Mouse (Mus musculus) megakaryocyte, embryonic 14.5 days (primary cell): ENCODE results near the gene Tinag. TPM values are rescaled to one million over a fixed set of nuclear protein-coding genes. Genes with fewer than 3 reads are reported as not detected.

ENCODE experiments used
- H3K27me3 ChIP-seq: replicated peaks from 2 replicates; pipeline ENCODE3; 2012; ENCODE audit warnings: inconsistent platforms
- H3K36me3 ChIP-seq: replicated peaks from 2 replicates; pipeline ENCODE3; 2012; ENCODE audit warnings: low read length, inconsistent platforms, mixed read lengths
- H3K4me1 ChIP-seq: 2 replicates; pipeline ENCODE4 v1.6.1; 2012; ENCODE audit warnings: inconsistent platforms
- H3K4me3 ChIP-seq: replicated peaks from 2 replicates; pipeline ENCODE3; 2012; ENCODE audit warnings: moderate library complexity, mild to moderate bottlenecking, inconsistent platforms
- H3K9me3 ChIP-seq: 2 replicates; pipeline ENCODE4 v1.6.1; 2012; ENCODE audit warnings: inconsistent platforms
- FLI1 ChIP-seq: IDR thresholded peaks from 2 replicates; pipeline ENCODE4 v1.6.1; 2012; ENCODE audit warnings: low read length, inconsistent platforms, mixed read lengths
- GATA1 ChIP-seq: IDR thresholded peaks from 3 replicates; pipeline ENCODE4 v1.6.1; 2012; ENCODE audit warnings: mixed read lengths, low read length, inconsistent platforms, borderline replicate concordance
- polyA plus RNA-seq: library from polyadenylated mRNA; stranded (reverse); fragments of >175 nt; gene quantifications from 2 replicates; pipeline ENCODE4 v1.2.3, GENCODE M21; 2012; ENCODE audit warnings: low replicate concordance; ENCODE audit not compliant: insufficient read depth

Gene Tinag
- polyA plus RNA-seq, 1 experiment = not detected

GRCm38 (mm10) chr9:77025271-77025670 lies 20.3 kb downstream of the Tinag start:
- no peak for TF ChIP-seq GATA1
- TF ChIP-seq FLI1 = no peak
- Histone ChIP-seq H3K36me3 (no peaks in the 10 kb centered on the region), H3K27me3 (no peaks in the 10 kb centered on the region), H3K4me3 (no peak overlapping the region), H3K9me3 (no peaks in the 10 kb centered on the region), H3K4me1 (no peaks in the 10 kb centered on the region)

- H3K36me3 ChIP-seq = no peaks in the 10 kb centered on the region
- H3K4me3 ChIP-seq = no peak overlapping the region
- H3K27me3 ChIP-seq = no peaks in the 10 kb centered on the region
- no peaks in the 10 kb centered on the region for H3K9me3 ChIP-seq
- H3K4me1 ChIP-seq = no peaks in the 10 kb centered on the region
- TF ChIP-seq FLI1 (no peak), GATA1 (no peak)
Observed at GRCm38 (mm10) chr9:77018935-77019334, 26.7 kb downstream of the Tinag start.

DNA sequence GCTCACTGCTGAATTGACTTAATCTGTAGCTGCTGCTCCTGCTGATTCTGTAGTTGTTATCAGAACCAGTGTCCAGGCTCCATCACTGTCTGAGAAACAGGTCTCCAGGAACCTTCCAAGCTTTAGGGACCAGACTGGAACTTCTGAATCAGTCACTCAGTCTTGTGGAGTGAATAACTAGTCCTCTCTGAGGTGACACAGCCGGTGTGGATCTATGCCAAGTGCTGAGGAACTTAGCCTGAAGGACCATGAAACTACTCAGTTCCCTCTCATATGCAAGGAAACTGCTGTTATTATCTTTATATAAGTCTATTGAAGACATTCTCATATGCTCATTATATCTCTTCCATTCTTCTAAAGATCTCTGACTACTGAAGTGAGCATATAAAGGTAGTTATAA lies 49.6 kb downstream of the Tinag start:
- Histone ChIP-seq H3K4me3 (no peak overlapping the region), H3K9me3 (no peaks in the 10 kb centered on the region), H3K36me3 (no peaks in the 10 kb centered on the region), H3K27me3 (no peaks in the 10 kb centered on the region), H3K4me1 (no peaks in the 10 kb centered on the region)
- TF ChIP-seq FLI1 = no peak
- no peak for TF ChIP-seq GATA1

DNA sequence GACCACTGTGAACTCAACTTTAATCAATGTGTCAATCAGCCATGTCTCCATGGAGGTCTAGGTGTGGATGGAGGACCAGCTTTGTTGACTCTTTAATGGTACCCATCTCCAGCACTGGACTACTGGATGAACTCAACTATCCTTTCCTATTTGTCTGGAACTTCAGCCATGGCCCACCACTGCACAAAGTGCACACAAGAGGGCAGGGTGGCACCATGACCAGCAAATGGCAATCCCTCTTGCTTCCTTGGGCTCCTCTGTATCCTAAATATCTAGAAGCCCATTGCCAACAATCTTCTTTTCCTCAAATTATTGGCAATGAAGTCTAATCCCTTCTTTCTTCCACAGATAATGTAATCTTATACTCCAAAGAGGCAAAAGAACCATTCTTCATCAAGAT lies 55.6 kb downstream of the Tinag start:
- TF ChIP-seq GATA1 (no peak), FLI1 (no peak)

DNA sequence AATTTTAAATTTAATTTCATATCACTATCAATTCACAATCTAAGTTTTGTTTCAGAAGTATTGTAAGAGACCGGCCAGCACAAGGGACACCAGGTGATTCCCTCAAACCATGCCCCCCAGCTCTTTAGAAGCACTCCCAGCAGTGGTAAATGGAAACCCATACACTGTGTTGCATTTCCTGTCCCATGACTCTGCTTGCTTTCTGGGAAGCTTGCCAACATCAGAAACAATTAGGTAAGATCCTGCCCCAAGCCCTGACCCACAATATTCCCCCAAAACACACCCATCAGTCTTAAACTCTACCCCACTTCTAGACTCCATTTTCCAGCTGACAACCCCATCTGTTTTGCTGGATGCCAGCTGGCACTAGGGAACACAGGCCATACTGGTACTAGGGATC lies 110.8 kb downstream of the Tinag start:
- Histone ChIP-seq H3K9me3 (no peaks in the 10 kb centered on the region), H3K4me3 (no peak overlapping the region), H3K36me3 (no peaks in the 10 kb centered on the region), H3K27me3 (no peaks in the 10 kb centered on the region), H3K4me1 (no peaks in the 10 kb centered on the region)
- no peak for TF ChIP-seq FLI1

More for the DNA sequence above, 55.6 kb downstream of the Tinag start:
- no peaks in the 10 kb centered on the region for H3K4me1 ChIP-seq
- no peak overlapping the region for H3K4me3 ChIP-seq
- H3K27me3 ChIP-seq = no peaks in the 10 kb centered on the region
- no peaks in the 10 kb centered on the region for H3K9me3 ChIP-seq
- H3K36me3 ChIP-seq = no peaks in the 10 kb centered on the region

DNA sequence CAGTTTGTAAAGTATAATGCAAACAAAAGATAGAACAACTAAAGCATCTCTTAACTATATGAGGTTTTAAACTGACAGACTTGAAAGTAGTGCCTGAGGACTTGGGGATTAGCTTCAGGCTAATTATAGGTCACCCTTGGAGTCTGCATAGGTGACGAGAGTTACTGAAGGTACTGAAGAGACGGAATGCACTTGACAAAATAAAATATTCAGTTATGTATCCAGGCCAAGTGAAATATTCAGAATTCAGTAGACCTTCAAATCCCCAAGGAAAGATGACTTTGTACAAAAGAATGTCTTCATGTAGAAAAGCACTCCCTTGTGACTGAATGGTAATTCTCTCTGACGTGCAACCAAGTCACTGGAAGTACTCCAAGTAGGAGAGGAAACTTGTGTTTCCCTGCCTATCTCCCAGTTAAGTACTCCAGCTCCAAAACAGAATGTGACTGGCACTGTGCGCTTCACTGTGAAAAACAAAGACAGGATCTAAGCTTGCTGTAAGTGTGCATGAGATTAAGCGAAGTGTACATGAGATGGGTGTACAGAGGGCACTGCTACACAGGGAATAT lies 130.4 kb downstream of the Tinag start:
- Histone ChIP-seq H3K4me1 (no peaks in the 10 kb centered on the region), H3K4me3 (no peak overlapping the region), H3K9me3 (no peaks in the 10 kb centered on the region), H3K27me3 (no peaks in the 10 kb centered on the region), H3K36me3 (no peaks in the 10 kb centered on the region)
- TF ChIP-seq GATA1 (no peak), FLI1 (no peak)
